In genomic region chr5:74300140-74300539, GRCm38 (mm10) we compare ENCODE assay signal across 9 mouse cellular contexts.
A peak's percentile ranks its signal among the peaks of the same experiment; 100 is the strongest.
DNase-seq lines count a peak whose midpoint lies in the region; ATAC-seq lines count a peak whose summit lies in the region.
"Had no signal": no experiment of that assay in that cellular context is flagged by ENCODE, and none has a peak within 500 bp of the region (broad histone marks: within the 10 kb centered on the region; RNA-seq: fewer than 3 reads in every experiment).

No protein-coding gene starts in this region.

- no peak for DNase-seq in lung, postnatal 14 days
- DNase-seq in heart, adult 9 months (ENCODE audit: low spot score in 2 of 2): peak; percentile 60 to 68
- DNase-seq in limb, embryonic 11.5 days (ENCODE audit: low spot score): peak; percentile 43
- no peak for DNase-seq in cerebellum, postnatal 4 days (ENCODE audit: low spot score in 2 of 2)
- DNase-seq in layer of hippocampus, adult 9-10 months (ENCODE audit: low spot score): no peak

- ATAC-seq in lung, embryonic 15.5 days (ENCODE audit: borderline replicate concordance, extremely low read depth, low FRiP score, low TSS enrichment): no peak
- 0 out of 2 replicates have a peak, but pooled peaks have one; percentile 44 for ATAC-seq in embryonic facial prominence, embryonic 13.5 days (ENCODE audit: insufficient number of reproducible peaks, insufficient read depth, low FRiP score, low TSS enrichment, low read depth)
- peak; percentile 61; the same call in 1 of the 2 replicates for ATAC-seq in limb, embryonic 11.5 days (ENCODE audit: insufficient number of reproducible peaks, low FRiP score, low TSS enrichment, low read depth)

- no peak overlapping the region for H3K4me2 ChIP-seq in lung, embryonic 15.5 days
- H3K4me2 ChIP-seq in embryonic facial prominence, embryonic 13.5 days: no peak overlapping the region
- no peak overlapping the region for H3K4me2 ChIP-seq in limb, embryonic 11.5 days (ENCODE audit: low read depth, severe bottlenecking)
- H3K4me2 ChIP-seq: midbrain, embryonic 12.5 days had no signal

- peaks cover 62% of the 10 kb centered on the region for H3K4me1 ChIP-seq in lung, embryonic 15.5 days
- peaks cover 25% of the 10 kb centered on the region for H3K4me1 ChIP-seq in embryonic facial prominence, embryonic 13.5 days
- H3K4me1 ChIP-seq in limb, embryonic 11.5 days (ENCODE audit: control insufficient read depth, insufficient read depth, low read length): peaks cover 12% of the 10 kb centered on the region
- H3K4me1 ChIP-seq: midbrain, embryonic 12.5 days had no signal

- H3K9me3 ChIP-seq in lung, embryonic 15.5 days: no peaks in the 10 kb centered on the region
- no peaks in the 10 kb centered on the region for H3K9me3 ChIP-seq in embryonic facial prominence, embryonic 13.5 days
- H3K9me3 ChIP-seq in limb, embryonic 11.5 days (ENCODE audit: control insufficient read depth, low read length): no peaks in the 10 kb centered on the region
- H3K9me3 ChIP-seq: midbrain, embryonic 12.5 days had no signal

- H3K27ac ChIP-seq in lung, embryonic 15.5 days: peak overlapping the region; percentile 38; the same call in 1 of the 2 replicates
- no peak overlapping the region for H3K27ac ChIP-seq in embryonic facial prominence, embryonic 13.5 days
- H3K27ac ChIP-seq in limb, embryonic 11.5 days (replicated peaks; ENCODE audit: low read depth, low read length): no peak overlapping the region; the same call in 1 of the 2 replicates
- H3K27ac ChIP-seq: liver, embryonic 14.5 days; midbrain, embryonic 12.5 days had no signal

- no peaks in the 10 kb centered on the region for H3K36me3 ChIP-seq in lung, embryonic 15.5 days
- no peaks in the 10 kb centered on the region for H3K36me3 ChIP-seq in embryonic facial prominence, embryonic 13.5 days
- no peaks in the 10 kb centered on the region for H3K36me3 ChIP-seq in limb, embryonic 11.5 days (ENCODE audit: control insufficient read depth, insufficient read depth, low read length)
- H3K36me3 ChIP-seq: midbrain, embryonic 12.5 days had no signal

- no peaks in the 10 kb centered on the region for H3K27me3 ChIP-seq in lung, embryonic 15.5 days
- H3K27me3 ChIP-seq in embryonic facial prominence, embryonic 13.5 days: no peaks in the 10 kb centered on the region
- H3K27me3 ChIP-seq in limb, embryonic 11.5 days (ENCODE audit: control insufficient read depth, insufficient read depth, low read length): no peaks in the 10 kb centered on the region
- H3K27me3 ChIP-seq: midbrain, embryonic 12.5 days had no signal

- WGBS in lung, embryonic 15.5 days: 40% methylated on average over 4 of the region's 4 CpGs
- WGBS in embryonic facial prominence, embryonic 13.5 days: 39% methylated on average over 4 of the region's 4 CpGs
- WGBS in limb, embryonic 11.5 days: 15% methylated on average over 4 of the region's 4 CpGs

- no peak overlapping the region for H3K9ac ChIP-seq in lung, embryonic 15.5 days
- no peak overlapping the region for H3K9ac ChIP-seq in embryonic facial prominence, embryonic 13.5 days
- H3K9ac ChIP-seq in limb, embryonic 11.5 days (ENCODE audit: low read length): no peak overlapping the region
- H3K9ac ChIP-seq: liver, embryonic 14.5 days; midbrain, embryonic 12.5 days had no signal

- no peak overlapping the region for H3K4me3 ChIP-seq in lung, embryonic 15.5 days
- no peak overlapping the region for H3K4me3 ChIP-seq in embryonic facial prominence, embryonic 13.5 days
- H3K4me3 ChIP-seq in limb, embryonic 11.5 days (ENCODE audit: low read depth, low read length): no peak overlapping the region
- H3K4me3 ChIP-seq: midbrain, embryonic 12.5 days had no signal

Comparison
In these comparisons a context has a peak if more than half of its experiments do, and no peak if none do; other contexts are left out.
1. DNase-seq: peak in heart, adult 9 months (2 of 2) and limb, embryonic 11.5 days (single experiment); none in lung, postnatal 14 days (single experiment), cerebellum, postnatal 4 days (0 of 2) and layer of hippocampus, adult 9-10 months (single experiment).